Mouse (Mus musculus): ENCODE data around the gene Ube2l6. TPM values are rescaled to one million over a fixed set of nuclear protein-coding genes. Genes with fewer than 3 reads are reported as not detected.
"Not testable (repeated sequence)": the region's sequence is repeated elsewhere in the genome, so short reads cannot be mapped to it uniquely, and the experiment has no call there.

Gene Ube2l6
- polyA plus RNA-seq, 1 experiment from 2014 or later = 19.5 TPM

GRCm38 (mm10) chr2:84799041-84799561 lies 473 bp downstream of the Ube2l6 start:
- H3K9me3 ChIP-seq (ENCODE audit: control insufficient read depth, low read length) = no peaks in the 10 kb centered on the region
- H3K27ac ChIP-seq (replicated peaks; ENCODE audit: low read depth, low read length) = no peak overlapping the region
- no peaks in the 10 kb centered on the region for H3K36me3 ChIP-seq (ENCODE audit: control insufficient read depth, insufficient read depth, low read length)
- H3K4me2 ChIP-seq (ENCODE audit: low read length) = peak overlapping the region; percentile 82
- peak overlapping the region; percentile 51 for H3K4me3 ChIP-seq (replicated peaks; ENCODE audit: low read depth, low read length)
- H3K27me3 ChIP-seq (ENCODE audit: control insufficient read depth, insufficient read depth, low read length) = no peaks in the 10 kb centered on the region
- under 1% methylated on average over 16 of the region's 16 CpGs for WGBS
- H3K4me1 ChIP-seq (ENCODE audit: control insufficient read depth, insufficient read depth, low read length) = 0 out of 2 replicates have a peak, but pooled peaks cover 11% of the 10 kb centered on the region
- peak; percentile 86 for DNase-seq
- peak; percentile 66 for ATAC-seq (ENCODE audit: low FRiP score, low TSS enrichment)
- H3K9ac ChIP-seq (replicated peaks; ENCODE audit: low read length) = peak overlapping the region; percentile 46

- H3K4me1 ChIP-seq (ENCODE audit: control insufficient read depth, insufficient read depth, low read length) = 0 out of 2 replicates have a peak, but pooled peaks cover 11% of the 10 kb centered on the region
- H3K9ac ChIP-seq (replicated peaks; ENCODE audit: low read length) = no peak overlapping the region
- no peaks in the 10 kb centered on the region for H3K36me3 ChIP-seq (ENCODE audit: control insufficient read depth, insufficient read depth, low read length)
- no peak overlapping the region for H3K4me2 ChIP-seq (ENCODE audit: low read length)
- no peak overlapping the region for H3K4me3 ChIP-seq (replicated peaks; ENCODE audit: low read depth, low read length)
- DNase-seq = no peak
- H3K9me3 ChIP-seq (ENCODE audit: control insufficient read depth, low read length) = no peaks in the 10 kb centered on the region
- WGBS = 83% methylated on average over 4 of the region's 4 CpGs
- H3K27ac ChIP-seq (replicated peaks; ENCODE audit: low read depth, low read length) = no peak overlapping the region
- no peak for ATAC-seq (ENCODE audit: low FRiP score, low TSS enrichment)
- H3K27me3 ChIP-seq (ENCODE audit: control insufficient read depth, insufficient read depth, low read length) = no peaks in the 10 kb centered on the region
These were observed 1.7 kb downstream of the Ube2l6 start for GRCm38 (mm10) chr2:84800304-84800703.

- not testable (repeated sequence) for H3K9me3 ChIP-seq (ENCODE audit: control insufficient read depth, low read length); H3K9ac ChIP-seq (replicated peaks; ENCODE audit: low read length); H3K27ac ChIP-seq (replicated peaks; ENCODE audit: low read depth, low read length); H3K36me3 ChIP-seq (ENCODE audit: control insufficient read depth, insufficient read depth, low read length); H3K4me2 ChIP-seq (ENCODE audit: low read length); DNase-seq; H3K4me3 ChIP-seq (replicated peaks; ENCODE audit: low read depth, low read length); ATAC-seq (ENCODE audit: low FRiP score, low TSS enrichment); H3K27me3 ChIP-seq (ENCODE audit: control insufficient read depth, insufficient read depth, low read length)
- WGBS = 67% methylated on average over 5 of the region's 5 CpGs
- H3K4me1 ChIP-seq (ENCODE audit: control insufficient read depth, insufficient read depth, low read length) = 0 out of 2 replicates have a peak, but pooled peaks cover 11% of the 10 kb centered on the region
These were observed 2.6 kb downstream of the Ube2l6 start for GRCm38 (mm10) chr2:84801223-84801622.

- Histone ChIP-seq H3K4me1 (ENCODE audit: control insufficient read depth, insufficient read depth, low read length) (0 out of 2 replicates have a peak, but pooled peaks cover 3% of the 10 kb centered on the region), H3K9ac (replicated peaks; ENCODE audit: low read length) (no peak overlapping the region), H3K27me3 (ENCODE audit: control insufficient read depth, insufficient read depth, low read length) (no peaks in the 10 kb centered on the region), H3K4me3 (replicated peaks; ENCODE audit: low read depth, low read length) (no peak overlapping the region), H3K4me2 (ENCODE audit: low read length) (no peak overlapping the region), H3K9me3 (ENCODE audit: control insufficient read depth, low read length) (no peaks in the 10 kb centered on the region), H3K36me3 (ENCODE audit: control insufficient read depth, insufficient read depth, low read length) (no peaks in the 10 kb centered on the region), H3K27ac (replicated peaks; ENCODE audit: low read depth, low read length) (no peak overlapping the region)
- ATAC-seq (ENCODE audit: low FRiP score, low TSS enrichment) (no peak), DNase-seq (no peak)
- 88% methylated on average over 7 of the region's 7 CpGs for WGBS
These were observed 5.3 kb downstream of the Ube2l6 start for GRCm38 (mm10) chr2:84803963-84804362.

GRCm38 (mm10) chr2:84806546-84806945 lies 7.9 kb downstream of the Ube2l6 start:
- Histone ChIP-seq H3K36me3 (ENCODE audit: control insufficient read depth, insufficient read depth, low read length) (no peaks in the 10 kb centered on the region), H3K4me2 (ENCODE audit: low read length) (no peak overlapping the region), H3K27ac (replicated peaks; ENCODE audit: low read depth, low read length) (no peak overlapping the region), H3K27me3 (ENCODE audit: control insufficient read depth, insufficient read depth, low read length) (no peaks in the 10 kb centered on the region), H3K4me3 (replicated peaks; ENCODE audit: low read depth, low read length) (no peak overlapping the region), H3K4me1 (ENCODE audit: control insufficient read depth, insufficient read depth, low read length) (no peaks in the 10 kb centered on the region), H3K9me3 (ENCODE audit: control insufficient read depth, low read length) (no peaks in the 10 kb centered on the region), H3K9ac (replicated peaks; ENCODE audit: low read length) (no peak overlapping the region)
- 79% methylated on average over 5 of the region's 5 CpGs for WGBS
- no peak for DNase-seq
- no peak for ATAC-seq (ENCODE audit: low FRiP score, low TSS enrichment)

- no peak overlapping the region for H3K4me2 ChIP-seq (ENCODE audit: low read length)
- H3K36me3 ChIP-seq (ENCODE audit: control insufficient read depth, insufficient read depth, low read length) = no peaks in the 10 kb centered on the region
- ATAC-seq (ENCODE audit: low FRiP score, low TSS enrichment) (no peak), DNase-seq (no peak)
- H3K4me3 ChIP-seq (replicated peaks; ENCODE audit: low read depth, low read length) = no peak overlapping the region
- no peak overlapping the region for H3K27ac ChIP-seq (replicated peaks; ENCODE audit: low read depth, low read length)
- no peaks in the 10 kb centered on the region for H3K9me3 ChIP-seq (ENCODE audit: control insufficient read depth, low read length)
- H3K27me3 ChIP-seq (ENCODE audit: control insufficient read depth, insufficient read depth, low read length) = no peaks in the 10 kb centered on the region
- no peaks in the 10 kb centered on the region for H3K4me1 ChIP-seq (ENCODE audit: control insufficient read depth, insufficient read depth, low read length)
- no peak overlapping the region for H3K9ac ChIP-seq (replicated peaks; ENCODE audit: low read length)
These were observed 10.7 kb downstream of the Ube2l6 start for GRCm38 (mm10) chr2:84809330-84809729.

GRCm38 (mm10) chr2:84810526-84810885 lies 11.9 kb downstream of the Ube2l6 start:
- H3K36me3 ChIP-seq (ENCODE audit: control insufficient read depth, insufficient read depth, low read length) = no peaks in the 10 kb centered on the region
- no peaks in the 10 kb centered on the region for H3K27me3 ChIP-seq (ENCODE audit: control insufficient read depth, insufficient read depth, low read length)
- ATAC-seq (ENCODE audit: low FRiP score, low TSS enrichment) (0 out of 2 replicates have a peak, but pooled peaks have one; percentile 12), DNase-seq (no peak)
- no peak overlapping the region for H3K9ac ChIP-seq (replicated peaks; ENCODE audit: low read length)
- no peak overlapping the region for H3K27ac ChIP-seq (replicated peaks; ENCODE audit: low read depth, low read length)
- no peaks in the 10 kb centered on the region for H3K4me1 ChIP-seq (ENCODE audit: control insufficient read depth, insufficient read depth, low read length)
- H3K4me3 ChIP-seq (replicated peaks; ENCODE audit: low read depth, low read length) = no peak overlapping the region
- no peak overlapping the region; the same call in 1 of the 2 replicates for H3K4me2 ChIP-seq (ENCODE audit: low read length)
- WGBS = 79% methylated on average over 6 of the region's 6 CpGs
- H3K9me3 ChIP-seq (ENCODE audit: control insufficient read depth, low read length) = no peaks in the 10 kb centered on the region

- Histone ChIP-seq H3K9me3 (ENCODE audit: control insufficient read depth, low read length) (no peaks in the 10 kb centered on the region), H3K9ac (replicated peaks; ENCODE audit: low read length) (no peak overlapping the region)
These were observed 12.4 kb downstream of the Ube2l6 start for GRCm38 (mm10) chr2:84810886-84811577.

GRCm38 (mm10) chr2:84811880-84812279 lies 13.3 kb downstream of the Ube2l6 start:
- DNase-seq (no peak), ATAC-seq (ENCODE audit: low FRiP score, low TSS enrichment) (no peak)

More at GRCm38 (mm10) chr2:84810886-84811577, 12.4 kb downstream of the Ube2l6 start:
- H3K4me3 ChIP-seq (replicated peaks; ENCODE audit: low read depth, low read length) = no peak overlapping the region
- no peaks in the 10 kb centered on the region for H3K36me3 ChIP-seq (ENCODE audit: control insufficient read depth, insufficient read depth, low read length)
- 45% methylated on average over 26 of the region's 26 CpGs for whole genome bisulfite sequencing
- no peak overlapping the region for H3K27ac ChIP-seq (replicated peaks; ENCODE audit: low read depth, low read length)
- peak overlapping the region; percentile 40 for H3K4me2 ChIP-seq (ENCODE audit: low read length)
- DNase-seq (peak; percentile 81), ATAC-seq (ENCODE audit: low FRiP score, low TSS enrichment) (peak; percentile 46; the same call in 1 of the 2 replicates)
- H3K27me3 ChIP-seq (ENCODE audit: control insufficient read depth, insufficient read depth, low read length) = no peaks in the 10 kb centered on the region
- H3K4me1 ChIP-seq (ENCODE audit: control insufficient read depth, insufficient read depth, low read length) = no peaks in the 10 kb centered on the region

More at GRCm38 (mm10) chr2:84811880-84812279, 13.3 kb downstream of the Ube2l6 start:
- Histone ChIP-seq H3K9me3 (ENCODE audit: control insufficient read depth, low read length) (no peaks in the 10 kb centered on the region), H3K27me3 (ENCODE audit: control insufficient read depth, insufficient read depth, low read length) (no peaks in the 10 kb centered on the region), H3K4me1 (ENCODE audit: control insufficient read depth, insufficient read depth, low read length) (no peaks in the 10 kb centered on the region), H3K4me2 (ENCODE audit: low read length) (no peak overlapping the region), H3K9ac (replicated peaks; ENCODE audit: low read length) (no peak overlapping the region), H3K36me3 (ENCODE audit: control insufficient read depth, insufficient read depth, low read length) (no peaks in the 10 kb centered on the region), H3K4me3 (replicated peaks; ENCODE audit: low read depth, low read length) (no peak overlapping the region), H3K27ac (replicated peaks; ENCODE audit: low read depth, low read length) (no peak overlapping the region)
- 86% methylated on average over 7 of the region's 7 CpGs for WGBS
